Mouse (Mus musculus): Measurements from ENCODE around the gene Gpc5.

DNA sequence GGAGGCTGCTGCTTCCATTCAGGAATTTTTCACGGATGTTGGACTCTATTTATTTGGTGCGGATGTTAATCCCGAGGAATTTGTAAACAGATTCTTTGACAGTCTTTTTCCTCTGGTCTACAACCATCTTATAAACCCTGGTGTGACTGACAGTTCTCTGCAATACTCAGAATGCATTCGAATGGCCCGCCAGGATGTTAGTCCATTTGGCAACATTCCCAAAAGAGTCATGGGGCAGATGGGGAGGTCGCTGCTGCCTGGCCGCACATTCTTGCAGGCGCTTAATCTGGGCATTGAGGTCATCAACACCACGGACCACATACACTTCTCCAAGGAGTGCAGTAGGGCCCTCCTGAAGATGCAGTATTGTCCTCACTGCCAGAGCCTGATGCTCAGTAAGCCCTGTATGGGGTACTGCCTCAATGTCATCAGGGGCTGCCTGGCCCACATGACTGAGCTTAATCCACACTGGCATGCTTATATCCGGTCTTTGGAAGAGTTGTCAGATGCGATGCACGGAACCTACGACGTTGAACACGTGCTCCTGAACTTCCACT lies 277.7 kb downstream of the Gpc5 start:
- TF ChIP-seq JUND (conservative IDR thresholded peaks at IDR 0.05; ENCODE audit: low read depth, low read length) (no peak), USF1 (IDR thresholded peaks at IDR 0.05; ENCODE audit: low read depth, low read length) (no peak), MAX (IDR thresholded peaks at IDR 0.05; ENCODE audit: low read length) (no peak), JUN (IDR thresholded peaks at IDR 0.05; ENCODE audit: insufficient read depth, low read depth, low read length) (no peak), POLR2A (IDR thresholded peaks at IDR 0.05; ENCODE audit: low read depth, low read length) (no peak), MEF2A (IDR thresholded peaks at IDR 0.05; ENCODE audit: borderline replicate concordance, low read depth, low read length) (no peak)

Data from CH12.LX (cell line).